Mouse (Mus musculus): Measurements from ENCODE around the gene Anp32e. TPM values are rescaled to one million over a fixed set of nuclear protein-coding genes. Genes with fewer than 3 reads are reported as not detected.
"Not testable (repeated sequence)": the region's sequence is repeated elsewhere in the genome, so short reads cannot be mapped to it uniquely, and the experiment has no call there.

Gene Anp32e
- polyA plus RNA-seq, 1 experiment from 2014 or later = 72.5 TPM

- H3K27ac ChIP-seq (ENCODE audit: low read length) = no peak overlapping the region
- no peak for TF ChIP-seq EP300 (IDR thresholded peaks at IDR 0.05)
- TF ChIP-seq CTCF (IDR thresholded peaks at IDR 0.05) = no peak
- no peak overlapping the region for H3K4me3 ChIP-seq (ENCODE audit: low read depth, low read length)
- no peak overlapping the region for H3K4me2 ChIP-seq (replicated peaks; ENCODE audit: low read depth, low read length)
- H3K27me3 ChIP-seq (replicated peaks; ENCODE audit: insufficient read depth, low read length) = no peaks in the 10 kb centered on the region
- no peaks in the 10 kb centered on the region for H3K9me3 ChIP-seq (ENCODE audit: low read length)
- no peak overlapping the region for H3K9ac ChIP-seq (replicated peaks; ENCODE audit: low read depth)
- H3K4me1 ChIP-seq (ENCODE audit: insufficient read depth, low read depth, low read length) = no peaks in the 10 kb centered on the region
- H3K36me3 ChIP-seq (ENCODE audit: insufficient read depth, low read length) = no peaks in the 10 kb centered on the region
- ATAC-seq (no peak), DNase-seq (ENCODE audit: low spot score) (no peak)
- 65% methylated on average over 3 of the region's 3 CpGs for WGBS
Observed at GRCm38 (mm10) chr3:95953522-95953921, 24.5 kb downstream of the Anp32e start.

- not testable (repeated sequence) for H3K9ac ChIP-seq (replicated peaks; ENCODE audit: low read depth); H3K4me2 ChIP-seq (replicated peaks; ENCODE audit: low read depth, low read length); H3K36me3 ChIP-seq (ENCODE audit: insufficient read depth, low read length); H3K4me1 ChIP-seq (ENCODE audit: insufficient read depth, low read depth, low read length); H3K9me3 ChIP-seq (ENCODE audit: low read length); H3K4me3 ChIP-seq (ENCODE audit: low read depth, low read length); H3K27ac ChIP-seq (ENCODE audit: low read length); H3K27me3 ChIP-seq (replicated peaks; ENCODE audit: insufficient read depth, low read length); DNase-seq (ENCODE audit: low spot score); ATAC-seq
- whole genome bisulfite sequencing = 87% methylated on average over 12 of the region's 12 CpGs
Observed at GRCm38 (mm10) chr3:95954648-95955173, 25.7 kb downstream of the Anp32e start.

- no peaks in the 10 kb centered on the region for H3K27me3 ChIP-seq (replicated peaks; ENCODE audit: insufficient read depth, low read length)
- no peaks in the 10 kb centered on the region for H3K36me3 ChIP-seq (ENCODE audit: insufficient read depth, low read length)
- no peaks in the 10 kb centered on the region for H3K9me3 ChIP-seq (ENCODE audit: low read length)
- DNase-seq (ENCODE audit: low spot score) (no peak), ATAC-seq (no peak)
- H3K4me2 ChIP-seq (replicated peaks; ENCODE audit: low read depth, low read length) = no peak overlapping the region
- H3K27ac ChIP-seq (ENCODE audit: low read length) = no peak overlapping the region
- no peaks in the 10 kb centered on the region for H3K4me1 ChIP-seq (ENCODE audit: insufficient read depth, low read depth, low read length)
- WGBS = 85% methylated on average over 5 of the region's 5 CpGs
- TF ChIP-seq EP300 (IDR thresholded peaks at IDR 0.05) = no peak
- no peak for TF ChIP-seq CTCF (IDR thresholded peaks at IDR 0.05)
- no peak overlapping the region for H3K4me3 ChIP-seq (ENCODE audit: low read depth, low read length)
- H3K9ac ChIP-seq (replicated peaks; ENCODE audit: low read depth) = no peak overlapping the region
Observed at GRCm38 (mm10) chr3:95955318-95955717, 26.3 kb downstream of the Anp32e start.

- H3K4me2 ChIP-seq (replicated peaks; ENCODE audit: low read depth, low read length) = no peak overlapping the region
- peak; percentile 78 for TF ChIP-seq EP300 (IDR thresholded peaks at IDR 0.05)
- TF ChIP-seq CTCF (IDR thresholded peaks at IDR 0.05) = no peak
- 26% methylated on average over 8 of the region's 8 CpGs for WGBS
Observed at GRCm38 (mm10) chr3:95957359-95958148, 28.5 kb downstream of the Anp32e start.

GRCm38 (mm10) chr3:95959082-95959481 lies 30.0 kb downstream of the Anp32e start:
- TF ChIP-seq CTCF (IDR thresholded peaks at IDR 0.05) (peak; percentile 77), EP300 (IDR thresholded peaks at IDR 0.05) (no peak)
- no peak overlapping the region for H3K4me2 ChIP-seq (replicated peaks; ENCODE audit: low read depth, low read length)
- H3K27me3 ChIP-seq (replicated peaks; ENCODE audit: insufficient read depth, low read length) = no peaks in the 10 kb centered on the region
- DNase-seq (ENCODE audit: low spot score) = peak; percentile 59
- 78% methylated on average over 5 of the region's 5 CpGs for WGBS
- no peaks in the 10 kb centered on the region for H3K9me3 ChIP-seq (ENCODE audit: low read length)
- no peak overlapping the region for H3K27ac ChIP-seq (ENCODE audit: low read length)
- no peak for ATAC-seq
- no peak overlapping the region for H3K4me3 ChIP-seq (ENCODE audit: low read depth, low read length)
- no peak overlapping the region for H3K9ac ChIP-seq (replicated peaks; ENCODE audit: low read depth)
- H3K4me1 ChIP-seq (ENCODE audit: insufficient read depth, low read depth, low read length) = no peaks in the 10 kb centered on the region
- H3K36me3 ChIP-seq (ENCODE audit: insufficient read depth, low read length) = no peaks in the 10 kb centered on the region

More at GRCm38 (mm10) chr3:95957359-95958148, 28.5 kb downstream of the Anp32e start:
- peak; percentile 95 for DNase-seq (ENCODE audit: low spot score)
- Histone ChIP-seq H3K4me1 (ENCODE audit: insufficient read depth, low read depth, low read length) (no peaks in the 10 kb centered on the region), H3K36me3 (ENCODE audit: insufficient read depth, low read length) (no peaks in the 10 kb centered on the region), H3K27ac (ENCODE audit: low read length) (peak overlapping the region; percentile 71), H3K27me3 (replicated peaks; ENCODE audit: insufficient read depth, low read length) (no peaks in the 10 kb centered on the region), H3K4me3 (ENCODE audit: low read depth, low read length) (no peak overlapping the region), H3K9ac (replicated peaks; ENCODE audit: low read depth) (no peak overlapping the region), H3K9me3 (ENCODE audit: low read length) (no peaks in the 10 kb centered on the region)
- peak; percentile 93 for ATAC-seq

- H3K36me3 ChIP-seq (ENCODE audit: insufficient read depth, low read length) = no peaks in the 10 kb centered on the region
- DNase-seq (ENCODE audit: low spot score) = peak; percentile 65
Observed at GRCm38 (mm10) chr3:95959807-95960206, 30.8 kb downstream of the Anp32e start.

GRCm38 (mm10) chr3:95962182-95962581 lies 33.1 kb downstream of the Anp32e start:
- WGBS = 73% methylated on average over 8 of the region's 8 CpGs
- not testable (repeated sequence) for DNase-seq (ENCODE audit: low spot score)

More at GRCm38 (mm10) chr3:95959807-95960206, 30.8 kb downstream of the Anp32e start:
- H3K9ac ChIP-seq (replicated peaks; ENCODE audit: low read depth) = no peak overlapping the region
- H3K9me3 ChIP-seq (ENCODE audit: low read length) = no peaks in the 10 kb centered on the region
- TF ChIP-seq EP300 (IDR thresholded peaks at IDR 0.05) = no peak
- TF ChIP-seq CTCF (IDR thresholded peaks at IDR 0.05) = peak; percentile 47
- H3K4me1 ChIP-seq (ENCODE audit: insufficient read depth, low read depth, low read length) = no peaks in the 10 kb centered on the region
- H3K4me2 ChIP-seq (replicated peaks; ENCODE audit: low read depth, low read length) = no peak overlapping the region
- H3K4me3 ChIP-seq (ENCODE audit: low read depth, low read length) = no peak overlapping the region
- 94% methylated on average over 1 of the region's 1 CpGs for WGBS
- H3K27me3 ChIP-seq (replicated peaks; ENCODE audit: insufficient read depth, low read length) = no peaks in the 10 kb centered on the region
- no peak for ATAC-seq
- no peak overlapping the region for H3K27ac ChIP-seq (ENCODE audit: low read length)

More at GRCm38 (mm10) chr3:95962182-95962581, 33.1 kb downstream of the Anp32e start:
- H3K27me3 ChIP-seq (replicated peaks; ENCODE audit: insufficient read depth, low read length); ATAC-seq; H3K4me3 ChIP-seq (ENCODE audit: low read depth, low read length); H3K4me2 ChIP-seq (replicated peaks; ENCODE audit: low read depth, low read length); H3K9me3 ChIP-seq (ENCODE audit: low read length); H3K36me3 ChIP-seq (ENCODE audit: insufficient read depth, low read length); H3K9ac ChIP-seq (replicated peaks; ENCODE audit: low read depth); H3K27ac ChIP-seq (ENCODE audit: low read length); H3K4me1 ChIP-seq (ENCODE audit: insufficient read depth, low read depth, low read length): not testable (repeated sequence)

Data from lung, postnatal 0 days (tissue).